Mouse (Mus musculus) v-Abl transformed pro-B cells (cell line): ENCODE results near the gene 4930469K13Rik.

ENCODE experiments used
- in situ Hi-C, 2 experiments: fragments of 400-800 bp; cut with MboI; formaldehyde crosslinking; loops; one replicate each; pipeline ENCODE4 v1.15.1; 2025; ENCODE audit not compliant: unreplicated experiment in 2 of 2

Gene 4930469K13Rik

GRCm38 (mm10) chr11:34098422-34098821 is at the start of gene 4930469K13Rik:
Gene 4930469K13Rik, minus strand, starts transcription at chr11:34098554.
- in situ Hi-C loops = no loop called here

DNA sequence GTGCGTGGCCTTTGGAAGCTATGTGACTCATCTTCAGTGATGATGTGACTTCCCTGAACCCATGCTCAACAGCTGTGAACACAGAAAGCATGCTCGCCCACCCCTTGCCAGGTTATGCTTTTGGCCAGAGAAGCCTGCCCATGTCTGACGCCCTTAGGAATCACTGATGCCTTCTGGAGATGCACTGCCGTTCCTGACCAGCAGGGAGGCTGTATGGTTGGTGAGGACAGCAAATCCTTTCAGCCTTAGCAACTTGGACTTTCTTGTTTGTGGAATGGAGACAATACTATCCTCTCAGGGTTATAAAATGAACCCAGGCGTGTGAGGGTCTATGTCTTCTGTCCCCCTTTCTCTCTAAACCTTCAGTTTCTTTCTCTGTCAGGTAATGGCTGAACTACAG is 48.6 kb upstream of the 4930469K13Rik start:
- in situ Hi-C loops = no loop called here

GRCm38 (mm10) chr11:34144421-34144820 is 46.1 kb upstream of the 4930469K13Rik start:
- in situ Hi-C loops = no loop called here

DNA sequence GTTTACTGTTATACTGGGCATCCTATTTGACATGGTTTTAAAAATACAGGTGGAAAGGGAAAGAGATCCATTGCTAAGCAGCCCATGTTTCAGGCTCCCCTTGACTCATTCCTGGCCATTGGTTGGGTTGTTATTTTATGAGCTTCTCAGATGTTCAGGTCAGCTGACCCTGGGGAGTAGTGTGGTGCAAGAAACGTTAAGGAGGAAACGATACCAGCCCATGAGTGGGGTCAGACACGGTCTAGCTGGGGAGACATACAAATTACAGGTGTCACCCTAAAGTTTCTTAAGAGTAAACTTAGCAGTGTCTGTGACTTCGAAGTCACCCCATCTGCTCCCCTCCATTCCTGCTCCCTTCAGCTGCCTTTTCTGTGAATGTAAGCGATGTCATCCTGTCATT is 45.6 kb upstream of the 4930469K13Rik start:
- in situ Hi-C loops = no loop called here

- in situ Hi-C loops = no loop called here
Observed at GRCm38 (mm10) chr11:34139296-34139695, 40.9 kb upstream of the 4930469K13Rik start.

GRCm38 (mm10) chr11:34128412-34128811 is 30.1 kb upstream of the 4930469K13Rik start:
- in situ Hi-C loops = loop anchor here in 1 of 2 experiments (5.0 to 10.0 kb wide), 2 partner anchors 84 to 686 kb away; no protein-coding TSS in a partner anchor

DNA sequence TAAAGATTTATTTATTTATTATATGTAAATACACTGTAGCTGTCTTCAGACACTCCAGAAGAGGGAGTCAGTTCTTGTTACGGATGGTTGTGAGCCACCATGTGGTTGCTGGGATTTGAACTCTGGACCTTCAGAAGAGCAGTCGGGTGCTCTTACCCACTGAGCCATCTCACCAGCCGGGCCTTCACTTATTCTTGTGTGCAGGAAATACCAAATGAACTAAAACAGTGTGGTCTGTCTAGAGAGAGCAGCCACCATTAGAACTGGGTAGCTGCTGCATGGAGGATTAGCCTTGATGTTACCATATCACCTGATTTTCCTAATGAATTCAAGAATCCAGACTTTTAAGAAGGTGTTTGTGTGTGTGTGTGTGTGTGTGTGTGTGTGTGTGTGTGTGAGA is 27.4 kb upstream of the 4930469K13Rik start:
- in situ Hi-C loops = loop anchor here in 1 of 2 experiments (5.0 to 10.0 kb wide), 2 partner anchors 87 to 689 kb away; no protein-coding TSS in a partner anchor

GRCm38 (mm10) chr11:34124852-34125251 is 26.5 kb upstream of the 4930469K13Rik start:
- in situ Hi-C loops = loop anchor here in 1 of 2 experiments (5.0 to 10.0 kb wide), 2 partner anchors 87 to 690 kb away; no protein-coding TSS in a partner anchor

DNA sequence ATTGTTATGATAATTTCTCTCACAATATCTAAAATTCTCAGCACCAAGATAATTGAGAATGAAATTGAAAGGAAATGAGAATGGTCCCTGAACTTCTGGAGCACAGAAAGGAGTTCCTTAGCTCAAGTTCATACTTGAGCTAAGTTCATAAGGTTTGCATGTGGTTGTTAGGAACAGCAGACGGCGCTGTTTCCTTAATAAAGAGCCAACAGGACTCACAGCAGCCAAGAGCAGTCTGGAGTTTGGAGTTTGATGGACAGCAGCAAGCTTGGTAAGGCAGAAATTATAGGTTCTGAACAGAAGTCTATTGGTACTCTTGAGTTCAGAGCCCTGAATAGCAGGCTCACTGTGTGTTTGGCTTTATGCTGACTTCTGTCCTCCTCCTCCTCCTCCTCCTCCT is 24.8 kb upstream of the 4930469K13Rik start:
- in situ Hi-C loops = loop anchor here in 1 of 2 experiments (10.0 kb wide), 1 partner anchor 692 kb away; no protein-coding TSS in a partner anchor

- in situ Hi-C loops = no loop called here
Observed at GRCm38 (mm10) chr11:34118319-34118718, 20.0 kb upstream of the 4930469K13Rik start.

GRCm38 (mm10) chr11:34117581-34117980 is 19.2 kb upstream of the 4930469K13Rik start:
- in situ Hi-C loops = no loop called here

DNA sequence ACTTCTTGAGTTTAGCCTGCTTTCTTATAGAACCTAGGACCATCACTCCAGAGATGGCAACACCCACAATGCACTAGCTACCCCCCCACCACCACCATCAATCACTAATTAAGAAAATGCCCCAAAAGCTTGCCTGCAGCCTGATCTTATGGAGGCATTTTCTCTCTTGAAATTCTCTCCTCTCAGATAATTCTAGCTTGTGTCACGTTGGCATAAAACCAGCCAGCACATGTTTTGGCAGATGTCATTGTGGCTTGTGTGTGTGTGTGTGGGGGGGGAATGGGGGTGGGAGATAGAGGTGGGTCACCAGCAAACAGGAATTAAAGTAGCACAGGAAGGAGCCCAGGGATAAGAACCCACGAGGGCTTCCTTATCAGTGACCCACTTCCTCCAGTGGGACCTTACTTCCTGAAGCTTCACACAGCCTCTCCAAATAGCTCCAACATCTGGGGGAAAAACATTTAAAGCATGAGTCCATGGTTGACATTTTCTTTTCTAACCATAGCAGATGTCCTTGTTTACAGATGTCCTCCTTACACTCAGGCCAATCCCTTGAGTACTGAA is 18.3 kb upstream of the 4930469K13Rik start:
- in situ Hi-C loops = no loop called here

DNA sequence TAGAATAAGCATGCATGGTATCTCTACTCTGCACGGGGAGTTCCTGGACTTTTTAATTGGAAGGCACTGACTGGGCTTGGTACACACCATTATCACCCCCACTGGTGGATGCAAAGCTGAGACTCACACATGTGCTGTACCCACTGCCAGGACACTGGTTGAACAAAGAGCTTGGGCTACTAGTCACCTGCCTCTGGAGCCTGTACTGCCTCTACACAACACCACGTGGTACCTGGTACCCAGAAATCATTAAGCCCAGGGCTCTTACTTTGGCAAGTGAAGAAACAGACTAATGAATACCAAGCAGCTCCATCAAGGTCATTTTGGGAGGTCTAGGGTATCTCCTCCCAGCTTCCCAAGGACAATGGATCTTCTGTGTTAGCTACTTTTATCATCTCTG is 15.4 kb upstream of the 4930469K13Rik start:
- in situ Hi-C loops = no loop called here

DNA sequence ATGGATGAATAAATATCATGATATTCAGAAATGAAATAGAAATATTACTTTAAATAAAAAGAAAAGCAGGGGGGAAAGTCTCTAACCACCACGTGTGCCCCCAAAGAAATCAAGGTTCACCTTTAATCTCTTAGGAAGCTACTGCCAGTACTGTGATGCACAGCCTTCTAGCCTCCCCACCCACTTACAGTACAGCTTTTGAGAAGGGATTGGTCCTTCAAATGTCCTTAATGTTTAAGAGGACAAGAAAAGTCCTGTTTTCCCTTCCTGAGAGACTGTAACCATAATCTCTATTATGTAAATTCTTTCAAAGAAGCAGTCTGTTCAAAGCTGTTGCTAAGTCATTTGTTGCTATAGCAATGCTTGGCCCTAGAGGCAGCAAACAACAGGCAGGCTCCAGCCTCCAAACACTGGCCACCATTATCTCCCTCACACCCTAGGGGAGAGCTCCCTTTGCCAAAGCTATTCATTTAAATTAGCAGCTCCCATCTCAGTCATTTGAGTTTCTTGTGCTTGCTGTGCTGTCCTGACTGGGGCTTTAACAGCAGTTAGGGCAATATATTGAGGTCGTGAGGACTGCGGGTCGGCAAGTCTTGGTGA is 14.5 kb upstream of the 4930469K13Rik start:
- in situ Hi-C loops = no loop called here

GRCm38 (mm10) chr11:34111940-34112339 is 13.6 kb upstream of the 4930469K13Rik start:
- in situ Hi-C loops = no loop called here

- in situ Hi-C loops = no loop called here
Observed at GRCm38 (mm10) chr11:34109260-34109659, 10.9 kb upstream of the 4930469K13Rik start.

- in situ Hi-C loops = no loop called here
Observed at GRCm38 (mm10) chr11:34104919-34105318, 6.6 kb upstream of the 4930469K13Rik start.

DNA sequence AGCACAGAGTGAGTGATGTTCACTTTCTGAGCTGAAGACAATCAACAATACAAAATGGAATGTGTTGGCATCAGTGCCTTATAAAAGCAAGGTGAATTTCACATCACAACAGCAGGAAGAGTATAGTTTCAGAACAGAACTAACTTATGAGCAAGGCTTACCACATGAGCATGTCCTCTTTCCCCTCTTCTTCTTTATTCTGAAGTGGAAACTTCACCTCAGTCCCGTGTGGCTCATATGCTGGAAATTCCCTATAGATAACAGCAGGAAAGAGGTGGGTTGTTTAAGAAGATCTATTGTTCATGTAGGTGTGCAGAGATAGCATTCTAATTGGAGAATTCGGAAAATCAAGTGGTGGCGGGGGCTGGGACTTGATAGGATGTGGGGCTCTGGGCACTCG is 3.5 kb upstream of the 4930469K13Rik start:
- in situ Hi-C loops = no loop called here

GRCm38 (mm10) chr11:34087064-34087463 is 11.3 kb downstream of the 4930469K13Rik start:
- in situ Hi-C loops = no loop called here

GRCm38 (mm10) chr11:34086164-34086751 is 12.1 kb downstream of the 4930469K13Rik start:
- in situ Hi-C loops = no loop called here

- in situ Hi-C loops = no loop called here
Observed at GRCm38 (mm10) chr11:34084639-34085038, 13.7 kb downstream of the 4930469K13Rik start.

- in situ Hi-C loops = no loop called here
Observed at GRCm38 (mm10) chr11:34083795-34084194, 14.6 kb downstream of the 4930469K13Rik start.
